Mouse (Mus musculus): ENCODE data around the gene Rock2.

GRCm38 (mm10) chr12:16941976-16942375 is 47.3 kb downstream of the Rock2 start:
- no peak for TF ChIP-seq POLR2A (IDR thresholded peaks at IDR 0.05; ENCODE audit: extremely low read depth, insufficient read depth, low read length)
- TF ChIP-seq CTCF (IDR thresholded peaks at IDR 0.05; ENCODE audit: low read depth, low read length) = no peak

All from liver, adult 2 months (tissue).